Mouse (Mus musculus): ENCODE measurements around the gene Chd6. TPM values are rescaled to one million over a fixed set of nuclear protein-coding genes. Genes with fewer than 3 reads are reported as not detected.

Gene Chd6
- polyA plus RNA-seq, 1 experiment from 2014 or later, result 23.2 TPM

- TF ChIP-seq CTCF (IDR thresholded peaks at IDR 0.05), result no peak
- in situ Hi-C loops (cut with MboI; ENCODE audit: low pct_unique_long_range_greater_than_20kb), result no loop called here
- peaks cover 9% of the 10 kb centered on the region for H3K27me3 ChIP-seq
- POLR2A ChIA-PET, result no interaction called here
- ATAC-seq (no peak), DNase-seq (ENCODE audit: low read depth, low spot score) (no peak)
- CTCF ChIA-PET, result interaction anchor here (0.7 kb wide), 1 partner anchor 22 kb away, joined by 3 read pairs; no protein-coding TSS in a partner anchor
Observed at GRCm38 (mm10) chr2:160933890-160934289, 175.0 kb downstream of the Chd6 start.

GRCm38 (mm10) chr2:160932981-160933380 lies 175.9 kb downstream of the Chd6 start:
- no peak for TF ChIP-seq CTCF (IDR thresholded peaks at IDR 0.05)
- DNase-seq (ENCODE audit: low read depth, low spot score), result no peak
- no peak for ATAC-seq
- peaks cover 9% of the 10 kb centered on the region for H3K27me3 ChIP-seq
- ChIA-PET POLR2A (interaction anchor here (0.7 kb wide), 1 partner anchor 31 kb away, joined by 5 read pairs; no protein-coding TSS in a partner anchor), CTCF (no interaction called here)
- in situ Hi-C loops (cut with MboI; ENCODE audit: low pct_unique_long_range_greater_than_20kb), result no loop called here

GRCm38 (mm10) chr2:160932325-160932724 lies 176.6 kb downstream of the Chd6 start:
- peaks cover 9% of the 10 kb centered on the region for H3K27me3 ChIP-seq
- DNase-seq (ENCODE audit: low read depth, low spot score), result no peak
- TF ChIP-seq CTCF (IDR thresholded peaks at IDR 0.05), result no peak
- ATAC-seq, result no peak
- ChIA-PET CTCF (no interaction called here), POLR2A (no interaction called here)
- in situ Hi-C loops (cut with MboI; ENCODE audit: low pct_unique_long_range_greater_than_20kb), result no loop called here

- POLR2A ChIA-PET, result no interaction called here
- CTCF ChIA-PET, result no interaction called here
- no peak for DNase-seq (ENCODE audit: low read depth, low spot score)
- TF ChIP-seq CTCF (IDR thresholded peaks at IDR 0.05), result no peak
- peaks cover 9% of the 10 kb centered on the region for H3K27me3 ChIP-seq
- ATAC-seq, result no peak
- in situ Hi-C loops (cut with MboI; ENCODE audit: low pct_unique_long_range_greater_than_20kb), result no loop called here
Observed at GRCm38 (mm10) chr2:160931378-160931777, 177.5 kb downstream of the Chd6 start.

GRCm38 (mm10) chr2:160925203-160925602 lies 183.7 kb downstream of the Chd6 start:
- no peak for DNase-seq (ENCODE audit: low read depth, low spot score)

GRCm38 (mm10) chr2:160921285-160921684 lies 187.6 kb downstream of the Chd6 start:
- in situ Hi-C loops (cut with MboI; ENCODE audit: low pct_unique_long_range_greater_than_20kb), result no loop called here
- ATAC-seq, result no peak
- POLR2A ChIA-PET, result interaction anchor here (0.8 kb wide), 1 partner anchor 164 kb away, joined by 4 read pairs; no protein-coding TSS in a partner anchor

More at GRCm38 (mm10) chr2:160925203-160925602, 183.7 kb downstream of the Chd6 start:
- in situ Hi-C loops (cut with MboI; ENCODE audit: low pct_unique_long_range_greater_than_20kb), result no loop called here
- POLR2A ChIA-PET, result no interaction called here
- no peak for TF ChIP-seq CTCF (IDR thresholded peaks at IDR 0.05)
- peaks cover 5% of the 10 kb centered on the region for H3K27me3 ChIP-seq
- ATAC-seq, result no peak
- CTCF ChIA-PET, result no interaction called here

GRCm38 (mm10) chr2:160918930-160919215 lies 190.0 kb downstream of the Chd6 start:
- POLR2A ChIA-PET, result no interaction called here
- DNase-seq (ENCODE audit: low read depth, low spot score), result no peak
- CTCF ChIA-PET, result no interaction called here
- ATAC-seq, result no peak
- in situ Hi-C loops (cut with MboI; ENCODE audit: low pct_unique_long_range_greater_than_20kb), result no loop called here
- no peak for TF ChIP-seq CTCF (IDR thresholded peaks at IDR 0.05)
- peaks cover 25% of the 10 kb centered on the region for H3K27me3 ChIP-seq

More at GRCm38 (mm10) chr2:160921285-160921684, 187.6 kb downstream of the Chd6 start:
- H3K27me3 ChIP-seq, result peaks cover 13% of the 10 kb centered on the region
- CTCF ChIA-PET, result no interaction called here
- no peak for TF ChIP-seq CTCF (IDR thresholded peaks at IDR 0.05)
- DNase-seq (ENCODE audit: low read depth, low spot score), result no peak

- TF ChIP-seq CTCF (IDR thresholded peaks at IDR 0.05), result no peak
- ATAC-seq, result no peak
- H3K27me3 ChIP-seq, result peaks cover 28% of the 10 kb centered on the region
- ChIA-PET POLR2A (no interaction called here), CTCF (no interaction called here)
- in situ Hi-C loops (cut with MboI; ENCODE audit: low pct_unique_long_range_greater_than_20kb), result no loop called here
- no peak for DNase-seq (ENCODE audit: low read depth, low spot score)
Observed at GRCm38 (mm10) chr2:160918154-160918929, 190.5 kb downstream of the Chd6 start.

- DNase-seq (ENCODE audit: low read depth, low spot score) (no peak), ATAC-seq (no peak)
- peaks cover 38% of the 10 kb centered on the region for H3K27me3 ChIP-seq
- ChIA-PET POLR2A (no interaction called here), CTCF (no interaction called here)
- no peak for TF ChIP-seq CTCF (IDR thresholded peaks at IDR 0.05)
- in situ Hi-C loops (cut with MboI; ENCODE audit: low pct_unique_long_range_greater_than_20kb), result no loop called here
Observed at GRCm38 (mm10) chr2:160917313-160917712, 191.6 kb downstream of the Chd6 start.

GRCm38 (mm10) chr2:160916714-160917113 lies 192.2 kb downstream of the Chd6 start:
- no peak for ATAC-seq
- CTCF ChIA-PET, result no interaction called here
- in situ Hi-C loops (cut with MboI; ENCODE audit: low pct_unique_long_range_greater_than_20kb), result no loop called here
- H3K27me3 ChIP-seq, result peaks cover 39% of the 10 kb centered on the region
- TF ChIP-seq CTCF (IDR thresholded peaks at IDR 0.05), result no peak
- POLR2A ChIA-PET, result no interaction called here
- DNase-seq (ENCODE audit: low read depth, low spot score), result no peak

- ChIA-PET CTCF (interaction anchor here (1.0 kb wide), 1 partner anchor 14 kb away, joined by 3 read pairs; no protein-coding TSS in a partner anchor), POLR2A (no interaction called here)
- DNase-seq (ENCODE audit: low read depth, low spot score) (no peak), ATAC-seq (no peak)
- peaks cover 46% of the 10 kb centered on the region for H3K27me3 ChIP-seq
- in situ Hi-C loops (cut with MboI; ENCODE audit: low pct_unique_long_range_greater_than_20kb), result no loop called here
- no peak for TF ChIP-seq CTCF (IDR thresholded peaks at IDR 0.05)
Observed at GRCm38 (mm10) chr2:160915821-160916610, 192.9 kb downstream of the Chd6 start.

Data from Patski (cell line).